Mouse (Mus musculus) frontal cortex, adult 2 months (tissue): ENCODE results near the gene Tmub2. TPM values are rescaled to one million over a fixed set of nuclear protein-coding genes. Genes with fewer than 3 reads are reported as not detected.

Source experiments
- DNase-seq, 2 experiments: peaks; one replicate each; pipeline ENCODE4 v3.0.0; 2022; ENCODE audit warnings: low spot score in 1 of 2; ENCODE audit errors: extremely low spot score in 1 of 2
- polyA plus RNA-seq: library from polyadenylated mRNA; depleted of rRNA; stranded (reverse); fragments of >200 nt; gene quantifications from 2 replicates; pipeline ENCODE4 v1.2.3, GENCODE M21; 2012; rRNA removed

Gene Tmub2
- polyA plus RNA-seq, 1 experiment: 85.4 TPM

DNA sequence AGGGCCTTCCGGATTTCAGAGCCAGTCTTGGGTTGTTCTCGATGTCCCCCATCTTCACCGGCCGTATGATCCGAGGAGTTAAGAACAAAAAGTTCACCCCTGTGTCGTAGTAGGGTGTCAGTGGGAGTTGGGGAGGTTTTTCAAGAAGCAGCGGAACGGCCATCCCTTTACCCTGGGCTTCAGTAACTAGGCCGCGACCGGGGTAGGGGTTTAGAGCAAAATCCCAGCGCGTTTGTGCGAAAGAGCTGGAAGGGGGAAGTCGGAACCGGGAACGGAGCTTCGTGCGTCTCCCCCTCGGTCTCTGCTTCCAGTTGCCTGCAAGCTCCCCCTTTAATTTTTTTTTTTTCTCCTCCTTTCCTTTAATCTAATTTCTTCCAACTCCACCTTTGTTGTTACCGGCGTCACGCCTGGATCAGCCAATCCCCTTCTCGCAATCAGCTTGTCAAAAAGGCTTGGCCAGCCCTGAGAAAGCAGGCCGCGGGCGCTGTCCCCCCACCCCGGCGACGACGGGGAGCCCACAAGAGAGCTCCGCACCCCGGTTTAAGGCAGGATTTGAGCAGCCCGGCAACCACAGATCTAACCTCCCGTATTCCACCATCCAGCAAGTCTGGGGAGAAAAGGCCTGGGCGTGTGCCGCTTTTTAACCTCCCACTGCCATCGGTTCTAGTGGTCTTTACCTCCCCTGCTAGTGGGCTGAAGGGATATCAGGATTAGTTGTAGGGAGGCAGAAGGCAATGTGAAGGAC, 35.4 kb downstream of the Tmub2 start:
- peak; percentile 89 to 94 for DNase-seq

DNA sequence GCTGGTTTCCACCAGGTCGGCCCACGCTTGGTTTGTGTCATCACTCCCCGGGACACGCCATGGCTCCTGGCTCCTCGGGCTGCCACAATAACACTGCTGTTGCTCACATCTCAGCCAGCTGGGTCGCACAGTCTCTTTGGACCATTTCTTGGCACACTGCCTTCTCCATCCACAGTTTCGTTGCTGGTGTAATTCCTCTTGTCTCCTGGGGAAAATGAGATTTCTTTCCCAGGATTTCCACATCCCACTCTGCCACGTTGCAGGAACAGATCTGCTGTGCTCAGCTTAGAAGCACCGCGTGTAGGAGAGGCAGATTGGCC, 35.9 kb downstream of the Tmub2 start:
- DNase-seq: peak; percentile 85 to 89

DNA sequence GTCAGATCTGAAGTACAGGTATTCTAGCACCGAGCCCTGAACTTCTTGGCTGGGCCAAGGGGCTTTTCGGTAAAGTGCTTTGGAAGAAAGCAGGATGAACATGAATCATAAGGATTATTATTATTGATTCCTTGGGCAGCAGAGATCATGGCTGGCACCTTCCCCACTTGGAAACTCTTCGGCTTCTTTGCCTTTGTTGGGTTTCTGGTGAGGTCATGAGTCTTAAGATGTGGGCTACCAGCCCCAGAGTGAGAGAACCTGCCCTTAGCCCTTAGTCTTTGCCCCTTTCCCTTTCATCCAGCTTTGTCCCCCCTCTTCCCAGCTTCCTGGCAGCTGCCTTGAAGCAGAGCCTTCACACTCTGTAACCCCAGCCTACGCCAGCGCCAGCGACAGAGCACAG, 37.2 kb downstream of the Tmub2 start:
- no peak for DNase-seq

DNA sequence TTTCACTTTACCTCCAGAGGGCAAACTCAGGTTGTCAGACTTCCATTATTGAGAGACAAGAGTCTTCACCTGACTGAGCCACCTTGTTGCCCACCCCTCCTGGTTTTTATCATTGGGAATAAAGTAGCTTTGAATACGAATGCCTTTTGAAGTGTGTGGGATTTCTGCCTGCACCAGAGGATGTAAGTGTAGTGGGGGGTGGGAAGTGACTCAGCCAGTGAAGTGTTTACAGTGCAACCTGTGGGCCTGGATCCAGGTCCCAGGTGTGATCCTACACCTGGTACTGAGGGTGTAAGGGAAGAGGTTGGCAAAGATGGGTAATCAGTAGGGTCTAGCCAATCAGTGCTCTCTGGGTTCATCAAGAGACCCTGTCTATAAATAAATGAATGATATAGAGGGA, 38.8 kb downstream of the Tmub2 start:
- DNase-seq: no peak

DNA sequence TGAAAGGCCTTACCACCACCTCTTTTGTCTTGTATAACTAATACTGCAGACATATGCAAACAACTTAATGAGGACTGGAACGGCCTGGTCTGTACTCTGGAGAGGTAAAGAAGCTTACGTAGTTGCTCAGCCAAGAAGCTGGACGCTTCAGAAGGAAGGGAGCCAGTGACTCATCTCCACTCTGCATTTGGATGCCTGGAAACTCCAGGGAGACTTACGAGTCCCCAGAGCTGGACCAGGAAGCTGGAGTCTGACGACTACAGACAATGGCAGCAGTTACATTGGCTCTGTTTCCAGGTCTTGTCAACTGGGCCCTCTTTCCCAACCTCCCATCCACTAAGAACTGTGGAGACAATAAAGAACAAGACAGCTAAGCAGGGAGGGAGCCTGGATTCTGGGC, 42.5 kb downstream of the Tmub2 start:
- DNase-seq: no peak

DNA sequence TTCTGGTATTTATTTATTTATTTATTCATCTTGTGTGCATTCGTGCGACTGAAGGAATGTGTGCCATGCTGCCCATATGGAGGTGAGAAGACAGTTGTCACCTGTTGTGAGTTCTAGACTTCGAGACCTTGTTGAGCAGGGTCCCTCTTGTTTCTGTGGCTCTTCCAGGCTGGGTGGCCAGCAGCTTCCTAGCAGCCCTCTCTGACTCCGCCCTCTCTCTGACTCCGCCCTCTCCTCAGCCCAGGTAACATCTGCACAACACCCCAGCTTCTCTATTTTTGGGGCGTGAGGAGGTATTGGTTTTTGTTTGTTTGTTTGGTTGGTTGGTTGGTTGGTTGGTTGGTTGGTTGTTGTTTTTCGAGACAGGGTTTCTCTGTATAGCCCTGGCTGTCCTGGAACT, 43.1 kb downstream of the Tmub2 start:
- DNase-seq: no peak

DNA sequence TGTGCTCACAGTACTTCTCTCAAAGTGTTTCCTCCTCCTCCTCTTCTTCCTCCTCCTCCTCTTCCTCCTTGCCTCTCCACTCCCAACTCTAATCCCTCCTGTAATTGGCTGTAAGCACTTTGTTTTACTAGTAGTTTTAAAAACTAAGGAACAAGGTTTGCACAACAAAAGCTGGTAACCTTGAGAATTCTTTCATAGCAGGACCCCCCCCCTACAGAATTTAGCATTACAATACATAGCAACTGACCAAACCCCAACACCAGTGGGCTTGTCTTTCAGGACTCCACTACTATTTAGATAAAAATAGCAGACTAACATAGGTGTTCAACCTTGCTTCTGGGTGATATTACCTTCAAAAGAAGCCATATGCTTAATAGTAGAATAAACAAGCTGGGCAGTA, 44.8 kb downstream of the Tmub2 start:
- no peak for DNase-seq

DNA sequence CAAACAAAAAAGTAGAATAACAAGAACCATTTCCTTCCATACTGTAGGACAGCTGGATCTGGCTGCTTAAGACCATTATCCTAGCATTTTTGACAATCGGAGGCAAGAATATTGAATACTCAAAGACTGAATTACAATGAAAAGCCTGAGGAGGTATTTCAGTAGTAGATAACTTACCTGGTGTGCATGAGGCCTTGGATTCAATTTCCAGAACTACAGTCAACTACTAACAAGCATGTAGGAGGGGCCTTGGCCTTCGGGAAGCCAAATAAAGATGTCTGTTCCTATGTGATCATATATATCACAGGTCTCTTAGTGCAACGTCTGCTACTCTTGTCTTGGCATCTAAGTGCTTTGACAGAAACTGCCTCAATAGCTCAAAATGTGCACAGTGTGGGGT, 45.3 kb downstream of the Tmub2 start:
- DNase-seq: no peak

DNA sequence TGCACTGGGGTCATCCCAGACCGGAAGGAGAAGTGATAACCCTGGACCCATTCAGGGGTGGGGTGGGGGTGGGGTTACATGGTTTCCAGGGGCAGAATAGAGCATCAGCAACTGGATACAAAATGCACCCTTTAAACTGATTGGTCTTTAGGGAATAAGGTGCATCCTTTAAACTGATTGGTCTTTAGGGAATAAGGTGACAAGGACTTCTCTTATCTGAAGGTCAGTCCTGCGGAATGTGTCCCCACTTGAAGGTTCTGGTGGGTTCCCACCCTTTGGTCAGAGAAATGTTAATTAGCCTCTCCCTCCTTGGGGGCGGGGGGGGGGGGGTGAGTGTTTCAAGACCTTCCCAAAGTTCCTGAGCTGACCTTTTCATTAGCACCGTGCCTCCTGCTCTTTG, 47.1 kb downstream of the Tmub2 start:
- no peak for DNase-seq

DNA sequence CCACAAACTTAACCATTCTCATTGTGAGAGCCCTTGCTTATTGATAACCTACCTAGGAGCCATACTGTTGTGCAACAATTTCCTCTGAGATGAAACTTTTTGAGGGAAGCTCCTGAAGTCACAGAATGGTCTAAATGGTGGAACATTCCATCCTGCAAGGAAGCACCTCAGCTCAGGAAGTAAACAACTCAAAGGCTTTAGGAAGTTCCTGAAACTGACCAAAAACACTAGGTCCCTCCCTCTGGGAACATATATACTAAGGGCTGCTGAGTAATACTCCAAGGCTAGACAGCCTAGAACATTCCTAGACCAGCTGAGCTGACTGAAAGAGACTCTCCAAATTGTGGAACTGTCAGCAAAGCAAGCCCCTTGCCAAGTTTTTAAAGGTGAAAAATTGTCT, 48.3 kb downstream of the Tmub2 start:
- no peak for DNase-seq

DNA sequence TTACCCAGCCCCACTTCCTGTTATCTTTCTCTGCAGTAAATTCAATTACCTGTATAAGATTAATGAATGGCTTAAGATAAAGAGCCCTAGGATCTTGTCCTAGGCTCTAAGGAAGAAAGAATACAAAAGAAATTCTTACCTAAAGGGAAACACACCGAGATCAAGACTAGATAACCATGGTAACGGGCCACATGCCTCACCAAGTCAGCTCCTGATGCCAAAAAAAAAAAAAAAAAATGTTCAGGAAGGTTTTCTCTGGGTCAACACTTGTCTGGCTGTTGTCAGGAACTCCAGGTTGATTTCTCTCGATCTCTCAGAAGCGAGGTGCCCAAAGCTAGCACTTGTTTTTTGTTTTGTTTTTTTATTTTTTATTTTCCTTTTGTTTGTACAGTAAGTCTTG, 49.3 kb downstream of the Tmub2 start:
- DNase-seq: no peak

DNA sequence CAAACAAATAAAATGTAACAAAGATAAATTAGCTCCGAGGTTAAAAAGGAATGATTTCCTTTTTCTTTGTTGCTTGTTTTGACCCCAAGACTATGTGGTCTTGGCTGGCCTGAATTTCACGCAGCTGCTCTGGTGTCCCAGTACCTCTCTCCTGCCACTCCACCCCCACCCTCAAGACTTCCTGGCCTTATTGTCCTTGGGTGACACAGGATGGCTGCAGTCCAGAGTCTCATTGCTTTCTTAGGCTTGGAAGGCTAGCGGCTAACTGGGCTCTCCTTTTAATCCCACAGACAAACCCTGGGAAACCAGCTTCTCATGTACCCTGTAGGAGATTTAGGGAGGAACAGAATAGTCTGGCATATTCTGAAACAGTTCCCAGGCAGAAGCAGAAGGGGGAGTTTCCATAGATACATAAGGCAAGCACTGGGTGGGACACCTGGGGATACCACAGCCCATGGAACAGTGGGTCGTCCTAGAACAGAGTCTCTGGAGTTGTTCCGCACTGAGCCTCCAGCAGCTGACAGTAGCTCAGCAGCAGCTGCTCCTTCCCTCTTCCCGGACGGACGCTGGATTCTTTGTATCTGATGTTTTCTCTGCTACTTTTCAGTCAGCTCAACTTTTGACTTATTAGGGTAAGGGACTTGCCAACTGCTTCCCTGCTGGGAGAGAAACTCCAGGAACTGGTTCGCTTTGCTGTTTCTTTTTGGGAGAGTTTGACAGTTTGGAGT, 50.4 kb downstream of the Tmub2 start:
- no peak for DNase-seq

DNA sequence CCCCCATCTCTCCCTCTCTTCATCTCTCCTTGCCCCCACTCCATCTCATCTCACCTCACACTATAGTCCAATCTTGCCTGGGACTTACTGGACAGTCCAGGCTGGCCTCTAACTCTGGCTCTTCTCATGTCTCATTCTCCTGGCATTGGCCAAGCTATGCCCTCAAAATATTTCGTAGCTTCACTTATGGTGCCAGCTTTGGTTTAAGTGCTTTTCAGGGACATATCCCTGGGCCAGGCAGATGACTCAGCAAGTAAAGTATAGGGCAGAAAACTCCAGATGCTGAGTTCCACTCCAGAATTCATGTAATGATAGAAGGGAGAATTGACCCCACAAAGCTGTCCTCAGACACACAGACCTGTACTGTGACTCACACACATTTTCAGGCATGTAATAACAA, 51.5 kb downstream of the Tmub2 start:
- DNase-seq: no peak

DNA sequence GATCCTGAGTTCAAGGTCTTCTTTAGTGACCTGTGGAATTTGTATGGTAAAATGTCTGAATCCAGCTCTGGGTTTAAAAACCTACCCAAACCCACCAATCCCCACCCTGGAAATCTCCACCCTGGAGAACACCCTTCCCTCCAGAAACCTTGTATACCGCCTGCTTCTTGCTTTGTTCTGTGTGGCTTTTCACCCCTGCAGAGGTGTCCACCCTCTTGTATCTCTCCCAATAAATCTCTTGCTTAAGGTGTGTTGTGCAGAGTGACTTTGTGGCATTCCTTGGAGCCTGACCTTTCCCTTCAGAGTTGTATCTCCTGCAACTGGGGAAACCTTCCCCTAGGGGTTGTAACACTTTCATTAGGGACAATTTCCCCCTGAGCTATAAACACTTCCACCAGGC, 53.2 kb downstream of the Tmub2 start:
- no peak for DNase-seq

DNA sequence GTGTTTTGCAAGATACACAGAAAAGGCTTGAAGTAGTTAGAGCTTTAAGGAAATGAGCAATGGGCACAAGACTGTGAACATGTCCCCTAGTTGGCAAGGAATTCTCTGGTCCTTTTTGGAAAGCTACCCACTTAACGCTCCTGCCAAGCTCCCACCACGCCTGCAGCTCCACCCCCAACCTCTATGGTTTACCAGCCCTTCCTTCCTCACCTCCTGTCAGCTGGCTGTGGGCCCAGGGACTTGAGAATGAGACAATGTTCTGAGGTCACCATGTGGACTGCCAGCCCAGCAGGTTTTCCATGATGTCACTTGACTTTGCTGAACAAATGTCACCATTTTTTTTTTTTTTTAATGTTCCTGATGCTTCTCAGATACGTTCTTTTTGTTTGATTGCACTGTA, 53.8 kb downstream of the Tmub2 start:
- peak in 1 of 2 experiments; percentile 78 for DNase-seq

Other genes with a start within 250 kb of the Tmub2 start
- gene Cd300lg, start 243.4 kb upstream of the Tmub2 start, polyA plus RNA-seq: 0.25 and 0.28 TPM in 2 replicates
- 147 and 153 TPM in 2 replicates for gene Mpp2, start 196.4 kb upstream of the Tmub2 start, polyA plus RNA-seq
- gene Ppy, start 183.6 kb upstream of the Tmub2 start, polyA plus RNA-seq: not detected in 2 replicates
- gene Pyy, start 177.1 kb upstream of the Tmub2 start, polyA plus RNA-seq: not detected in 2 replicates
- gene Nags, start 139.4 kb upstream of the Tmub2 start, polyA plus RNA-seq: 0.04 and 0.06 TPM in 2 replicates
- gene Tmem101, start 128.5 kb upstream of the Tmub2 start, polyA plus RNA-seq: 28.1 TPM in 2 replicates
- 32.9 and 35.5 TPM in 2 replicates for gene Lsm12, start 99.6 kb upstream of the Tmub2 start, polyA plus RNA-seq
- 87.5 and 91.4 TPM in 2 replicates for gene G6pc3, start 95.3 kb upstream of the Tmub2 start, polyA plus RNA-seq
- 256 and 323 TPM in 2 replicates for gene Hdac5, start 54.8 kb upstream of the Tmub2 start, polyA plus RNA-seq
- gene BC030867, start 36.0 kb upstream of the Tmub2 start, polyA plus RNA-seq: 1.2 and 1.9 TPM in 2 replicates
- gene Asb16, start 16.2 kb upstream of the Tmub2 start, polyA plus RNA-seq: 2.3 and 2.7 TPM in 2 replicates
- 142 and 147 TPM in 2 replicates for gene Atxn7l3, start 11.7 kb downstream of the Tmub2 start, polyA plus RNA-seq
- 96.7 and 99.3 TPM in 2 replicates for gene Ubtf, start 34.8 kb downstream of the Tmub2 start, polyA plus RNA-seq
- gene Slc4a1, start 81.3 kb downstream of the Tmub2 start, polyA plus RNA-seq: 0.48 and 0.60 TPM in 2 replicates
- 538 and 540 TPM in 2 replicates for gene Rundc3a, start 108.5 kb downstream of the Tmub2 start, polyA plus RNA-seq
- gene Slc25a39, start 123.0 kb downstream of the Tmub2 start, polyA plus RNA-seq: 82.9 and 90.8 TPM in 2 replicates
- 70.9 and 78.2 TPM in 2 replicates for gene Grn, start 145.4 kb downstream of the Tmub2 start, polyA plus RNA-seq
- 69.6 and 70.0 TPM in 2 replicates for gene Fam171a2, start 162.8 kb downstream of the Tmub2 start, polyA plus RNA-seq
- gene Itga2b, start 185.2 kb downstream of the Tmub2 start, polyA plus RNA-seq: 4.5 and 5.3 TPM in 2 replicates